Mouse (Mus musculus): ENCODE measurements around the gene Slc25a16. TPM values are rescaled to one million over a fixed set of nuclear protein-coding genes. Genes with fewer than 3 reads are reported as not detected.

Slc25a16 gene
- polyA plus RNA-seq (2014; fragmentation: Illumina TruSeq; extraction: RNeasy Lipid Tissue Mini Kit (QIAGEN cat#74804); ENCODE audit: low read depth, low replicate concordance) = 81.7 TPM

GRCm38 (mm10) chr10:62919925-62920765 lies at the start of gene Slc25a16:
Slc25a16 (plus strand) TSS chr10:62920633.

DNA sequence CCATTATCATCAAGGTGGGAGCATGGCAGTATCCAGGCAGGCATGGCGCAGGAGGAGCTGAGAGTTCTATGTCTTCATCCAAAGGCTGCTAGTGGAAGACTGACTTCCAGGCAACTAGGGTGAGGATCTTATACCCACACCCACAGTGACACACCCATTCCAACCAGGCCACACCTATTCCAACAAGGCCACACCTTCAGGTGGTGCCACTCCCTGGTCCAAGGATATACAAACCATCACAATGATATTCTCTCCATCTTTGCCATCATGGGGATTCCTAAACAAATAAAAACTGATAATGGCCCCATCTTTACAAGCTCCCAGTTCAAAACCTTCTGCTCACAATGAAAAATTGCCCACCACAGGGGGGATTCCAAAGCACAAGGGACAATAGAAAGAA lies 11.5 kb upstream of the Slc25a16 start, which contains the start of gene Tet1:
Tet1 (minus strand) TSS at position 101 of the 400 bp plus-strand sequence.

DNA sequence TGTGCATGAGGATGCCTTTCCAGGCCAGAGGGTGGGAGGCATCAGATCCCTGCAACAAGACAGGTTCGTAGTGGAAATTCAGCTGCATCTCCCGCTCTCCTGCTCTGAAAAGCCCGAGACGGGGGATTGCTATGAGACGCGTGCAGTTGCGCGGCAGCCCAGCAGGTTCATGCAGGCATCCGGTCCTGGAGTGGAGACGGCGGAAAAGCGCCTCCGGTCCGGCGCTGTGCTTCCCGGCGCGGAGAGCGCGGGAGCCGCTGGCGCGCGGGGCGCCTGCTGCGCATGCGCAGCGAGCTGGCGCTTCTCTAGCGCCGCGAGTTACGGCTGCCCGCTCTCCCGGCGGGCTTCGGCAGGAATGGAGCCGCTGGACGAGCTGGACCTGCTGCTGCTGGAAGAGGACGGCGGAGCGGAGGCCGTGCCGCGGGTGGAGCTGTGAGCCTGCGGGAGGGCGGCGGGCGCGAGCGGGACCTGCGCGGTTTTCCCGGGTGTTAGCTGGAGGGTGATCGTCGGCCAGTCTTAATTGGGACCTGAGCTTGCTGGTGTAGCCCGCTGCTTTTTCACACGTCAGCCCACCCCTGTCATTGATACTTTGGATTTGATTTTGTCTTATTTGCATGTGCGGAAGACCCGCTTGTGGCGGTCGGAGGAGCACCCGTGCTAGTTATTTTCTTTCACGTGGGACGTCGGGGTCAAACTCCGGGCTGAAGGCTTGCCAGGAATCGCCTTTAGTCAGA lies 26.5 kb downstream of the Slc25a16 start, which contains the start of gene Dna2:
Dna2 (plus strand) TSS at position 289 of the 734 bp plus-strand sequence.

GRCm38 (mm10) chr10:62980039-62980954 lies 59.9 kb downstream of the Slc25a16 start, which contains the start of gene Rufy2:
Rufy2 (plus strand) TSS chr10:62980223.

Other genes starting within 250 kb of the Slc25a16 start
- gene Stox1, start 194.5 kb upstream of the Slc25a16 start, polyA plus RNA-seq (2014; fragmentation: Illumina TruSeq; extraction: RNeasy Lipid Tissue Mini Kit (QIAGEN cat#74804); ENCODE audit: low read depth, low replicate concordance) = 0.56 TPM
- 56.8 TPM for gene Ccar1, start 128.3 kb upstream of the Slc25a16 start, polyA plus RNA-seq (2014; fragmentation: Illumina TruSeq; extraction: RNeasy Lipid Tissue Mini Kit (QIAGEN cat#74804); ENCODE audit: low read depth, low replicate concordance)
- 0.08 TPM for gene Tet1, start 11.6 kb upstream of the Slc25a16 start, polyA plus RNA-seq (2014; fragmentation: Illumina TruSeq; extraction: RNeasy Lipid Tissue Mini Kit (QIAGEN cat#74804); ENCODE audit: low read depth, low replicate concordance)
- 7.8 TPM for gene Dna2, start 26.4 kb downstream of the Slc25a16 start, polyA plus RNA-seq (2014; fragmentation: Illumina TruSeq; extraction: RNeasy Lipid Tissue Mini Kit (QIAGEN cat#74804); ENCODE audit: low read depth, low replicate concordance)
- gene Rufy2, start 59.6 kb downstream of the Slc25a16 start, polyA plus RNA-seq (2014; fragmentation: Illumina TruSeq; extraction: RNeasy Lipid Tissue Mini Kit (QIAGEN cat#74804); ENCODE audit: low read depth, low replicate concordance) = 5.6 TPM
- 43.9 TPM for gene Hnrnph3, start 103.6 kb downstream of the Slc25a16 start, polyA plus RNA-seq (2014; fragmentation: Illumina TruSeq; extraction: RNeasy Lipid Tissue Mini Kit (QIAGEN cat#74804); ENCODE audit: low read depth, low replicate concordance)
- gene Pbld2, start 103.7 kb downstream of the Slc25a16 start, polyA plus RNA-seq (2014; fragmentation: Illumina TruSeq; extraction: RNeasy Lipid Tissue Mini Kit (QIAGEN cat#74804); ENCODE audit: low read depth, low replicate concordance) = 103 TPM
- gene Pbld1, start 139.5 kb downstream of the Slc25a16 start, polyA plus RNA-seq (2014; fragmentation: Illumina TruSeq; extraction: RNeasy Lipid Tissue Mini Kit (QIAGEN cat#74804); ENCODE audit: low read depth, low replicate concordance) = 110 TPM
- gene Atoh7, start 179.0 kb downstream of the Slc25a16 start, polyA plus RNA-seq (2014; fragmentation: Illumina TruSeq; extraction: RNeasy Lipid Tissue Mini Kit (QIAGEN cat#74804); ENCODE audit: low read depth, low replicate concordance) = not detected

All from liver, adult 10 weeks (tissue).